Mouse (Mus musculus): ENCODE results near the gene Pla2g12b.

Pla2g12b gene

GRCm38 (mm10) chr10:59413711-59414110, 10.3 kb downstream of the Pla2g12b start:
- DNase-seq (ENCODE audit: low spot score in 2 of 2), result no peak

GRCm38 (mm10) chr10:59416623-59417022, 13.2 kb downstream of the Pla2g12b start:
- DNase-seq (ENCODE audit: low spot score in 2 of 2), result no peak

- no peak for DNase-seq (ENCODE audit: low spot score in 2 of 2)
Measured at GRCm38 (mm10) chr10:59419516-59419915, 16.1 kb downstream of the Pla2g12b start.

GRCm38 (mm10) chr10:59424453-59424852, 21.0 kb downstream of the Pla2g12b start:
- DNase-seq (ENCODE audit: low spot score in 2 of 2), result no peak

GRCm38 (mm10) chr10:59425369-59425768, 21.9 kb downstream of the Pla2g12b start:
- DNase-seq (ENCODE audit: low spot score in 2 of 2), result no peak

- DNase-seq (ENCODE audit: low spot score in 2 of 2), result no peak
Measured at GRCm38 (mm10) chr10:59426371-59426770, 22.9 kb downstream of the Pla2g12b start.

- DNase-seq (ENCODE audit: low spot score in 2 of 2), result no peak
Measured at GRCm38 (mm10) chr10:59429448-59430135, 26.1 kb downstream of the Pla2g12b start.

GRCm38 (mm10) chr10:59430701-59431218, 27.3 kb downstream of the Pla2g12b start:
- DNase-seq (ENCODE audit: low spot score in 2 of 2), result peak; percentile 20 to 25

- no peak for DNase-seq (ENCODE audit: low spot score in 2 of 2)
Measured at GRCm38 (mm10) chr10:59435746-59436145, 32.3 kb downstream of the Pla2g12b start.

GRCm38 (mm10) chr10:59438651-59439050, 35.2 kb downstream of the Pla2g12b start:
- no peak for DNase-seq (ENCODE audit: low spot score in 2 of 2)

- no peak for DNase-seq (ENCODE audit: low spot score in 2 of 2)
Measured at GRCm38 (mm10) chr10:59439508-59439931, 36.1 kb downstream of the Pla2g12b start.

GRCm38 (mm10) chr10:59440177-59440576, 36.7 kb downstream of the Pla2g12b start:
- DNase-seq (ENCODE audit: low spot score in 2 of 2), result no peak

- DNase-seq (ENCODE audit: low spot score in 2 of 2), result no peak
Measured at GRCm38 (mm10) chr10:59441735-59442134, 38.3 kb downstream of the Pla2g12b start, which contains the start of gene Oit3. Oit3 (minus strand) TSS chr10:59441778.

GRCm38 (mm10) chr10:59443212-59443611, 39.8 kb downstream of the Pla2g12b start:
- DNase-seq (ENCODE audit: low spot score in 2 of 2), result no peak

- DNase-seq (ENCODE audit: low spot score in 2 of 2), result no peak
Measured at GRCm38 (mm10) chr10:59444106-59444505, 40.6 kb downstream of the Pla2g12b start.

- no peak for DNase-seq (ENCODE audit: low spot score in 2 of 2)
Measured at GRCm38 (mm10) chr10:59444635-59445034, 41.2 kb downstream of the Pla2g12b start.

GRCm38 (mm10) chr10:59446911-59447437, 43.5 kb downstream of the Pla2g12b start:
- no peak for DNase-seq (ENCODE audit: low spot score in 2 of 2)

GRCm38 (mm10) chr10:59447546-59447945, 44.1 kb downstream of the Pla2g12b start:
- no peak for DNase-seq (ENCODE audit: low spot score in 2 of 2)

GRCm38 (mm10) chr10:59451839-59452238, 48.4 kb downstream of the Pla2g12b start:
- no peak for DNase-seq (ENCODE audit: low spot score in 2 of 2)

- DNase-seq (ENCODE audit: low spot score in 2 of 2), result no peak
Measured at GRCm38 (mm10) chr10:59454631-59455030, 51.2 kb downstream of the Pla2g12b start.

- DNase-seq (ENCODE audit: low spot score in 2 of 2), result no peak
Measured at GRCm38 (mm10) chr10:59459767-59460166, 56.3 kb downstream of the Pla2g12b start.

GRCm38 (mm10) chr10:59462307-59462706, 58.8 kb downstream of the Pla2g12b start:
- no peak for DNase-seq (ENCODE audit: low spot score in 2 of 2)

GRCm38 (mm10) chr10:59465546-59465945, 62.1 kb downstream of the Pla2g12b start:
- DNase-seq (ENCODE audit: low spot score in 2 of 2), result no peak

All from urinary bladder, adult 18-20 months (tissue).